Mouse (Mus musculus) G1E (cell line): ENCODE results near the gene Phgr1. TPM values are rescaled to one million over a fixed set of nuclear protein-coding genes. Genes with fewer than 3 reads are reported as not detected.

Source experiments
- ATAC-seq: 2 replicates; pipeline ENCODE4 v1.8.0; 2016; ENCODE audit warnings: mild to moderate bottlenecking; ENCODE audit not compliant: insufficient number of reproducible peaks, poor library complexity, low FRiP score, severe bottlenecking; ENCODE audit errors: extremely low read depth
- DNase-seq: peaks from one replicate; pipeline ENCODE4 v3.0.0; 2012; ENCODE audit warnings: low spot score
- H3K27me3 ChIP-seq: 2 replicates; pipeline ENCODE4 v1.6.1; 2012; ENCODE audit warnings: mild to moderate bottlenecking, low read length, inconsistent platforms; ENCODE audit not compliant: insufficient read depth
- H3K36me3 ChIP-seq: replicated peaks from 2 replicates; pipeline ENCODE3; 2012; ENCODE audit warnings: mild to moderate bottlenecking, inconsistent platforms
- H3K4me1 ChIP-seq: 2 replicates; pipeline ENCODE4 v1.6.1; 2012; ENCODE audit warnings: low read depth, low read length, inconsistent platforms, mixed read lengths; ENCODE audit not compliant: insufficient read depth
- H3K4me3 ChIP-seq: 2 replicates; pipeline ENCODE4 v1.5.1; 2012; ENCODE audit warnings: low read depth, mild to moderate bottlenecking, inconsistent platforms, low read length, moderate library complexity, mixed read lengths
- H3K9me3 ChIP-seq: replicated peaks from 2 replicates; pipeline ENCODE4 v1.6.1; 2012; ENCODE audit warnings: inconsistent platforms
- CTCF ChIP-seq: IDR thresholded peaks from 2 replicates; pipeline ENCODE4 v1.5.1; 2012; ENCODE audit warnings: low read depth, low read length, inconsistent platforms, mixed read lengths
- GATA1 ChIP-seq: IDR thresholded peaks from 2 replicates; pipeline ENCODE4 v1.6.1; 2012; ENCODE audit warnings: borderline replicate concordance, low read length, inconsistent platforms, mixed read lengths
- GATA2 ChIP-seq: IDR thresholded peaks from 2 replicates; pipeline ENCODE4 v1.6.1; 2012; ENCODE audit warnings: low read depth, low read length, inconsistent platforms, borderline replicate concordance
- POLR2AphosphoS5 ChIP-seq: IDR thresholded peaks from 2 replicates; pipeline ENCODE4 v1.6.1; 2012; ENCODE audit warnings: low read depth, low read length, inconsistent platforms; ENCODE audit not compliant: insufficient replicate concordance
- TAL1 ChIP-seq: conservative IDR thresholded peaks from 2 replicates; pipeline ENCODE4 v1.6.1; 2012; ENCODE audit warnings: low read depth, low read length, inconsistent platforms, mixed read lengths
- polyA plus RNA-seq: library from polyadenylated mRNA; stranded (reverse); fragments of >175 nt; gene quantifications from 2 replicates; pipeline ENCODE4 v1.2.3, GENCODE M21; 2012
- total RNA-seq, 2 experiments: library from RNA; stranded (forward) in 1 of 2; stranded (reverse) in 1 of 2; fragments of 200-1000 nt in 1 of 2; fragments of >200 nt in 1 of 2; fragmentation: Nextera tagmentation in 1 of 2; gene quantifications; 2 replicates each; pipeline ENCODE4 v1.2.3; 2014 to 2017

Gene Phgr1
- total and polyA plus RNA-seq, 3 experiments, result not detected

DNA sequence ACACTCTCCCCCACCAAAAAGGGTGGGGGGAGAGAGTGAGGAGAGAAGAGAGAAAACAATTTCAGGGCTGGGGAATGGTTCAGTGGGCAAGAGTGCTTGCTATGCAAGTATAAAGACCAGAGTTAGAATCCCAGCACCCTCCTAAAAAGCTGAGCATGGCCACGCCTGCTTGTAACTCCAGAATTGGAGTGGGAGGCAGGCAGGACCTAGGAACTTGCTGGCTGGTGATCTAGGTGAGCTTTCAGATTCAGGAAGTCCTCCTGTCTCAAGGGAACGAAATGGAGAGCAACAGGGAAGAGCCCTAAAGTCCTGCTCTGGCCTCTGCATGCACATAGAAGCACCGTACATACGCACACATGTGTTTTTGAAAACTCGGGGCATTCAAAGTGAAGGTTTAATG lies 50.2 kb downstream of the Phgr1 start:
- no peaks in the 10 kb centered on the region for H3K27me3 ChIP-seq
- H3K4me1 ChIP-seq, result no peaks in the 10 kb centered on the region
- H3K4me3 ChIP-seq, result no peak overlapping the region
- ATAC-seq (no peak), DNase-seq (no peak)
- peaks cover 85% of the 10 kb centered on the region for H3K36me3 ChIP-seq
- no peak for TF ChIP-seq POLR2AphosphoS5
- no peak for TF ChIP-seq TAL1
- TF ChIP-seq CTCF, result no peak
- no peak for TF ChIP-seq GATA1
- no peak for TF ChIP-seq GATA2
- H3K9me3 ChIP-seq, result peaks cover 16% of the 10 kb centered on the region

- Histone ChIP-seq H3K27me3 (no peaks in the 10 kb centered on the region), H3K9me3 (peaks cover 12% of the 10 kb centered on the region), H3K36me3 (peaks cover 84% of the 10 kb centered on the region), H3K4me3 (no peak overlapping the region), H3K4me1 (no peaks in the 10 kb centered on the region)
- TF ChIP-seq GATA1 (no peak), TAL1 (no peak), POLR2AphosphoS5 (no peak), GATA2 (no peak), CTCF (no peak)
- ATAC-seq, result no peak
- no peak for DNase-seq
Observed at GRCm38 (mm10) chr2:118824396-118824795, 51.8 kb downstream of the Phgr1 start.

Other genes with a start within 250 kb of the Phgr1 start
- not detected in 2 replicates for gene Bmf, start 223.1 kb upstream of the Phgr1 start, total RNA-seq (2014; fragmentation: Nextera tagmentation)
- 0.16 TPM in 1 of 2 replicates, not detected in the other for gene Bmf, start 223.1 kb upstream of the Phgr1 start, total RNA-seq (2017)
- 0.17 TPM in 1 of 2 replicates, not detected in the other for gene Bmf, start 223.1 kb upstream of the Phgr1 start, polyA plus RNA-seq
- 69.8 and 75.1 TPM in 2 replicates for gene Bub1b, start 174.6 kb upstream of the Phgr1 start, total RNA-seq (2014; fragmentation: Nextera tagmentation)
- gene Bub1b, start 174.6 kb upstream of the Phgr1 start, total RNA-seq (2017), result 110 and 126 TPM in 2 replicates
- gene Bub1b, start 174.6 kb upstream of the Phgr1 start, polyA plus RNA-seq, result 21.1 and 26.3 TPM in 2 replicates
- 7.9 and 9.6 TPM in 2 replicates for gene Pak6, start 109.5 kb upstream of the Phgr1 start, total RNA-seq (2014; fragmentation: Nextera tagmentation)
- 6.2 and 10.0 TPM in 2 replicates for gene Pak6, start 109.5 kb upstream of the Phgr1 start, total RNA-seq (2017)
- gene Pak6, start 109.5 kb upstream of the Phgr1 start, polyA plus RNA-seq, result 28.0 and 34.2 TPM in 2 replicates
- 0.15 TPM in 1 of 2 replicates, not detected in the other for gene Ankrd63, start 68.8 kb upstream of the Phgr1 start, total RNA-seq (2014; fragmentation: Nextera tagmentation)
- gene Ankrd63, start 68.8 kb upstream of the Phgr1 start, total RNA-seq (2017), result under 0.01 and 0.05 TPM in 2 replicates
- not detected in 2 replicates for gene Ankrd63, start 68.8 kb upstream of the Phgr1 start, polyA plus RNA-seq
- 25.6 and 30.6 TPM in 2 replicates for gene Plcb2, start 44.3 kb upstream of the Phgr1 start, total RNA-seq (2014; fragmentation: Nextera tagmentation)
- 7.3 and 8.5 TPM in 2 replicates for gene Plcb2, start 44.3 kb upstream of the Phgr1 start, total RNA-seq (2017)
- 4.5 and 5.4 TPM in 2 replicates for gene Plcb2, start 44.3 kb upstream of the Phgr1 start, polyA plus RNA-seq
- 24.8 and 26.5 TPM in 2 replicates for gene Inafm2, start 27.0 kb upstream of the Phgr1 start, total RNA-seq (2014; fragmentation: Nextera tagmentation)
- 14.8 and 16.0 TPM in 2 replicates for gene Inafm2, start 27.0 kb upstream of the Phgr1 start, total RNA-seq (2017)
- 21.0 and 28.6 TPM in 2 replicates for gene Inafm2, start 27.0 kb upstream of the Phgr1 start, polyA plus RNA-seq
- not detected in 2 replicates for gene Ccdc9b, start 10.1 kb upstream of the Phgr1 start, total RNA-seq (2014; fragmentation: Nextera tagmentation)
- 0.05 and 0.06 TPM in 2 replicates for gene Ccdc9b, start 10.1 kb upstream of the Phgr1 start, total RNA-seq (2017)
- not detected in 2 replicates for gene Ccdc9b, start 10.1 kb upstream of the Phgr1 start, polyA plus RNA-seq
- gene Disp2, start 7.0 kb downstream of the Phgr1 start, total RNA-seq (2014; fragmentation: Nextera tagmentation), result not detected in 2 replicates
- 0.16 and 0.17 TPM in 2 replicates for gene Disp2, start 7.0 kb downstream of the Phgr1 start, total RNA-seq (2017)
- 0.03 and 0.04 TPM in 2 replicates for gene Disp2, start 7.0 kb downstream of the Phgr1 start, polyA plus RNA-seq
- 40.6 and 65.7 TPM in 2 replicates for gene Knstrn, start 41.2 kb downstream of the Phgr1 start, total RNA-seq (2014; fragmentation: Nextera tagmentation)
- 78.0 and 98.1 TPM in 2 replicates for gene Knstrn, start 41.2 kb downstream of the Phgr1 start, total RNA-seq (2017)
- 86.4 and 137 TPM in 2 replicates for gene Knstrn, start 41.2 kb downstream of the Phgr1 start, polyA plus RNA-seq
- 13.4 and 18.5 TPM in 2 replicates for gene Ivd, start 89.2 kb downstream of the Phgr1 start, total RNA-seq (2014; fragmentation: Nextera tagmentation)
- gene Ivd, start 89.2 kb downstream of the Phgr1 start, total RNA-seq (2017), result 22.2 and 25.4 TPM in 2 replicates
- 11.4 and 11.5 TPM in 2 replicates for gene Ivd, start 89.2 kb downstream of the Phgr1 start, polyA plus RNA-seq
- gene Bahd1, start 127.6 kb downstream of the Phgr1 start, total RNA-seq (2014; fragmentation: Nextera tagmentation), result 38.2 and 53.9 TPM in 2 replicates
- gene Bahd1, start 127.6 kb downstream of the Phgr1 start, total RNA-seq (2017), result 11.0 and 12.5 TPM in 2 replicates
- gene Bahd1, start 127.6 kb downstream of the Phgr1 start, polyA plus RNA-seq, result 135 and 153 TPM in 2 replicates
- 2.5 and 4.3 TPM in 2 replicates for gene Chst14, start 153.7 kb downstream of the Phgr1 start, total RNA-seq (2014; fragmentation: Nextera tagmentation)
- gene Chst14, start 153.7 kb downstream of the Phgr1 start, total RNA-seq (2017), result 1.2 and 1.3 TPM in 2 replicates
- gene Chst14, start 153.7 kb downstream of the Phgr1 start, polyA plus RNA-seq, result 4.9 and 7.0 TPM in 2 replicates